Mouse (Mus musculus) bone marrow macrophage, adult 2 months (primary cell): ENCODE results near the gene Mapre1.

Source experiments
- CTCF ChIP-seq: IDR thresholded peaks from 2 replicates; pipeline ENCODE4 v1.5.1; 2012; ENCODE audit warnings: low read depth, mild to moderate bottlenecking, low read length, moderate library complexity
- POLR2A ChIP-seq: IDR thresholded peaks from 2 replicates; pipeline ENCODE4 v1.6.1; 2012; ENCODE audit warnings: mild to moderate bottlenecking, low read depth, low read length, borderline replicate concordance

- TF ChIP-seq CTCF (no peak), POLR2A (no peak)
Measured at GRCm38 (mm10) chr2:153793366-153793765, 52.3 kb downstream of the Mapre1 start.
